Mouse (Mus musculus): ENCODE measurements around the gene Cpm.

The Cpm gene

DNA sequence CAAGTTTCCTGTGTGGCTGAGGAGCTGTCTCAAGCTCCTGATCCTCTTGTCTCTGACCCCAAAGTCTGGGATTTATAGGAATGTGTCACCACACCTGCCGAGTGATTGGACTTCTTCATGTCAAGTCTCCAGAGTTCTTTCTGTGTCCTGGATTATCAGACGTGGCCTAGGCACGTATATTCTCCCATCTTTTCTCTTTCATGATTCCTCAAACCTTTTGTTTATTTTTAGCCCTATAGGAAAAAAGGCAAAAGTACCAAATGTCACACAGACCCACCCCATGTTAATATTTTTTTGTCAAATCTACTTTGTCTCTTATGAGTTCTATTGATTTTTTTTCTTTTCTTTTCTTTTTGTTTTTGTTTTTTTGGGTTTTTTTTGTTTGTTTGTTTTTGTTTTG is 19.3 kb downstream of the Cpm start:
- no peak for DNase-seq (ENCODE audit: low read depth, low spot score)
- Histone ChIP-seq H3K27me3 (ENCODE audit: control insufficient read depth, insufficient read depth, low read length, poor library complexity, severe bottlenecking) (no peaks in the 10 kb centered on the region), H3K36me3 (ENCODE audit: control insufficient read depth, insufficient read depth, low read length, poor library complexity, severe bottlenecking) (peaks cover 2% of the 10 kb centered on the region; the same call in 1 of the 2 replicates)

DNA sequence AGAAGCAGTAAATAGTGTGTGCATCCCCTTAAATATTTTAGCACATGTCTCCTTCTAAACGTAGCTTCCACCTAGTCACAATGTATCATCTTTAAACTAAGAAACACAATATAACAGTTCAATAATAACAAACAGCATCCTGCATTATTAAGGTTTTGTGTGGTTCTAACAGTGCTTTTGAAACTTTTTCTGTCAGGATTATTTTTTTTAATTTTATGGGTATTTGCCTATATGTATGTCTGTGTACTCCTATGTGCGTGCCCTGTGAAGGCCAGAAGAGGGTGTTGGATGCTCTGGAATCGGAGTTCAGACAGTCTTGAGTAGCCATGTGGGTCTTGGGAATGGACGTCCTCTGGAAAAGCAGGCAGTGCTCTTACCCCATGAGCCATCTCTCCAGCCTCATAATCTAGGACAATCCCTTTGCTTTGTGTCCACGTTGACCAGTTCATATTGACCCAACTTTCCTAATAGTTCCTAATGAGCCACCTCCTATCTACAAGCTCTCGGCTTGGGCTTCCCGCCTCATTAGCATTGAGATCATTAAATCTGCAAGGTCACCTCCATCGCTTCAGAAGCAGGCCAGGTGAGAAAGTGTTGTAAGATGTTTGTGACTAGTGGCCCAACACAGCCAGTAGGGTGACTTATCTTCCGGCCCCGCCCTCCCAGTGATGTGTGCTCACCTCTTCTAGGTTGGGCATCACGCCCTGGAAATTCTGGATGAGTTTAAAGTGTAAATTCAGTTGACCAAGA is 20.2 kb downstream of the Cpm start:
- Histone ChIP-seq H3K27me3 (ENCODE audit: control insufficient read depth, insufficient read depth, low read length, poor library complexity, severe bottlenecking) (no peaks in the 10 kb centered on the region), H3K36me3 (ENCODE audit: control insufficient read depth, insufficient read depth, low read length, poor library complexity, severe bottlenecking) (peaks cover 2% of the 10 kb centered on the region; the same call in 1 of the 2 replicates)
- DNase-seq (ENCODE audit: low read depth, low spot score) = no peak

DNA sequence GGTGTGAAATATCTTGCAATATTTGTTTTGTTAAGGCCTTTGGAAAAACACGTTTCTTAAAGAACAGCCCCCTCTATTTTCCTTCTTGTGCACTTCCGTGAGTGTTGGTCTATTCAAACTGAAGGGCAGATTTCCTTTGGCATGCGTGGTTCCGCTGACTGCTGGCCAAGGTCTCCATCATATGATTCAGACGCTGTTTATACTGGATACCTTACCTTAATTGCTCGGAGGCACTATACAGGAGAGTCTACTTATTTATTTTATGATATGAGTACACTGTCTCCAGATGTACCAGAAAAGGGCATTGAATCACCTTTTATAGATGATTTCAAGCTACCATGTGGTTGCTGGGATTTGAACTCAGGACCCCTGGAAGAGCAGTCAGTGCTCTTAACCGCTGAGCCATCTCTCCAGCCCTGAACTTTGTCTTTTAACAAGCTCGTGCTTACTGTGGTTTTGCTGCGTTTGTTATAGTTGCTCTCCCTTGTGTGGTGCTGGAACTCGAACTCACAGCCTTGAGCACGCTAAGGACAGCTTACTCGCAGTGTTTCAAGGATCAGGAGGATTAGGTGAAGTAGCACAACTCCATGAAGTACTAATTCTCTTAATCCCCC is 20.8 kb downstream of the Cpm start:
- DNase-seq (ENCODE audit: low read depth, low spot score) = no peak
- peaks cover 2% of the 10 kb centered on the region; the same call in 1 of the 2 replicates for H3K36me3 ChIP-seq (ENCODE audit: control insufficient read depth, insufficient read depth, low read length, poor library complexity, severe bottlenecking)
- no peaks in the 10 kb centered on the region for H3K27me3 ChIP-seq (ENCODE audit: control insufficient read depth, insufficient read depth, low read length, poor library complexity, severe bottlenecking)

DNA sequence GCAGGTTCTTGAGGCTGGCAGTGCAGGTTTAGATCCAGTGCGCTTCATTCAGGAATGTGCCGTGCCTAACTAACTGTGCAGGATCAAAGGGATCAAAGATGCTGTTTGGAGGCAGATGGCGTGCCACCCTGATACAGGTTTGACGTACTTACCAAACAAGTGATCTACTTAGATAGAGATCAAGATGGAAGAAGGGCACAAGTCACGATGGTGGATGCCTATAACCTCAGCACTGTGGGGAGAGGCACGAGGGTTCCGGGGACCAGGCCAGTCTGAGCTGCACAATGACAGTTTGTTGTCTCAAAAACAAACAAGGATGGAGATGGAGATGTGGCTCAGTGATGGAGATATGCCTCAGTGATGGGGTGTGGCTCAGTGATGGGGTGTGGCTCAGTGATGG is 21.4 kb downstream of the Cpm start:
- no peaks in the 10 kb centered on the region for H3K27me3 ChIP-seq (ENCODE audit: control insufficient read depth, insufficient read depth, low read length, poor library complexity, severe bottlenecking)
- no peak for DNase-seq (ENCODE audit: low read depth, low spot score)
- H3K36me3 ChIP-seq (ENCODE audit: control insufficient read depth, insufficient read depth, low read length, poor library complexity, severe bottlenecking) = peaks cover 2% of the 10 kb centered on the region; the same call in 1 of the 2 replicates

DNA sequence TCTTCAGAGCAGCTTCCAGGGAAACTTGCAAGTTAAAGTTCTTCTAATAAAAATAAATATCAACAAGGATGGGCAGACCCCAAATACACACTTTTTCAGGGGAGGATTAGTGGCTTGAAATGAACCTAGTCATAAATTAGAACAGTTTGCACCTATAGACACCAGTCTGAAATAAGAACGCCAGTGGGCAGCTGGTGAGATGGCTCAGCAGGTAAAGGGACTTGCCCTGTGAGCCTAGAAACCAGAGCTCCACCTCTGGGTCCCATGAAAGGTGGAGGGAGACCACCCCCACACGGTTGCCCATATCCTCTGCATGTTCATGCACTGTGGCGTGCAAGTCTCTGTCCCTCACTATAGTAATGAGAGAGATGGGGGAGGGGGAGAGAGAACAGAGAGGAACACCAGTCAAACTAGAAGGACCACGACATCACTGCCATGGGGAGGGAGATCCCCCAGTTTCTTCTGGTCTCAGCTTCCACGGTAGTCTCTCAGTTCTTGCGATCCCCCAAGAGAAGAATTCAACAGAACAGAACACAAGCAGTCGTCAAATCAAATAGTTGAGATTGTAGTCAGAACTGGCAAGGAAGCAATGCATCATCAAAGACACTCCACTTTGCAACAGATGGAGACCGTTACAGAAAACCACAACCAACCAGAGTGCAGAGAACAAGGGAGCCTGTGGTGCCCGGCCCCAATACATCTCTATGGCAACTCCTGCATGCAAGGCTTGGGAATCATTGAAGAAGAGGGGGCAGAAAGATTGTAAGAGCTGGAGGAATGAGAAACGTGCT is 22.5 kb downstream of the Cpm start:
- Histone ChIP-seq H3K27me3 (ENCODE audit: control insufficient read depth, insufficient read depth, low read length, poor library complexity, severe bottlenecking) (no peaks in the 10 kb centered on the region), H3K36me3 (ENCODE audit: control insufficient read depth, insufficient read depth, low read length, poor library complexity, severe bottlenecking) (no peaks in the 10 kb centered on the region)
- peak; percentile 57 for DNase-seq (ENCODE audit: low read depth, low spot score)

DNA sequence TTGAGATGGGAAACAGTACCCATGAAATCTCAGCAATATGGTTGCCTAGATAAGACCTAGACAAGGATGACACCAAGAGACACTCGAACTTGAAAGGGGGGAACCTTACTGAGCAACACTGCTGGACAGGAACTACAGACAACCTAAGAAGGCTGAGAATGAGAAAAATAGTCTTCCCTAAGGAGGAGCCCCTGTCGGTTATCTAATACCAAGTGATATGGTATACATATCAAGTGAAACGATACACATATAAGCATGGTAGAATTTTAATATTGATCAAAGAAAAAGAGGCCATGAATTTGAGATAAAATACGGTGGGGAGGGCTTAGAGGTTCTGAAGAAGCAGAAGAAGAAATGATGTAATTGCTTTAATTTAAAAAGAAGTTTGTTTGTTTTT is 23.1 kb downstream of the Cpm start:
- DNase-seq (ENCODE audit: low read depth, low spot score) = no peak
- Histone ChIP-seq H3K36me3 (ENCODE audit: control insufficient read depth, insufficient read depth, low read length, poor library complexity, severe bottlenecking) (no peaks in the 10 kb centered on the region), H3K27me3 (ENCODE audit: control insufficient read depth, insufficient read depth, low read length, poor library complexity, severe bottlenecking) (no peaks in the 10 kb centered on the region)

DNA sequence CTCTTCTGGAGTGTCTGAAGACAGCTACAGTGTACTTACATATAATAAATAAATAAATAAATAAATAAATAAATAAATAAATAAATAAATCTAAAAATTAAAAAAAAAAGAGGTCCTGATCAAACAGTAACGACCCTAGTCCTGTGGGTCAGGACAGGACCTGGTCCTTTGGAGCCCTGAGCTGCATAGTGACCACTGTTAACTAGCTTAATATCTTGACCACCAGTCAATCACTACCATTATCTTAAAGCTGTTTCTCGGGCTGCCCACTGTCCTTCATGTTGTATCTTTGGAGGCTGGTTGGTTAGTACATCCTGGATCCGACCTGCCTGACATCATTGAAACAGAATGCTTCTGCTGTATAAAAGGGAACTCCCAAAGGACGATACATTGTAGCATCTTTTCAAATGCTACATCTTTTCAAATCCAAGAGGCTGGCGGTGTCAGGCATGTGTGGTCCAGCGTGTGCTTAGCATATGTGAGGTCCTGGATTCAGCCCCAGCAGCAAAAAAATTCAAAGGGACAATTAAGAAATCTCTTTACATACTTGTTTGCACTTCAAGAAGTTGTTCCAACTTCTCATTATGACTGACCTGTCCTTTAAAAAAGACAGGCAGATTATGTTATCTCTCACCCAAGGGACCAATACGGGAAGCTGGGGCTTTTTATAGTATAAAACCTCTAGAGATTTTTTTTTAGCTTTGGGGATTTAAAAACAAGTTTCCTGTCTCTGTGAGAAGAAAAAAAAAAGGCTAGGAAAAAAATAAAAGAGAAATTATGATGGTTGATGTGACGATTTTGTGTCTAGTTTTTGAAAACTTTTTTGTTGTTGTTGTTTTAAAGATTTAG is 23.9 kb downstream of the Cpm start:
- DNase-seq (ENCODE audit: low read depth, low spot score) = peak; percentile 30
- no peaks in the 10 kb centered on the region for H3K27me3 ChIP-seq (ENCODE audit: control insufficient read depth, insufficient read depth, low read length, poor library complexity, severe bottlenecking)

DNA sequence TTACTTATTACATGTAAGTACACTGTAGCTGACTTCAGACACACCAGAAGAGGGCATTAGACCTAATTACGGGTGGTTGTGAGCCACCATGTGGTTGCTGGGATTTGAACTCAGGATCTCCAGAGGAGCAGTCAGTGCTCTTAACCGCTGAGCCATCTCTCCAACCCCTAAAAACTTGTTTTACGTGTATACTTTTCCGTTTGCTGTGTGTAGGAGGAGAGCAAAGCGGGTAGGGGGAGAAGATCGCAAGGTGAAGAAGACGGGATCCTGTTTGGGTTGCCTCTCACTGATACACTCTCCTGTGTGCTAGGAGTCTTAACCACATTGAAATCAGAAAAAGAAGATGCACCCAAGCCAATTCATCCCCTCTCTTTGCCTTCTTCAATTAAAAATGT is 24.5 kb downstream of the Cpm start:
- no peak for DNase-seq (ENCODE audit: low read depth, low spot score)
- Histone ChIP-seq H3K36me3 (ENCODE audit: control insufficient read depth, insufficient read depth, low read length, poor library complexity, severe bottlenecking) (no peaks in the 10 kb centered on the region), H3K27me3 (ENCODE audit: control insufficient read depth, insufficient read depth, low read length, poor library complexity, severe bottlenecking) (no peaks in the 10 kb centered on the region)

More for the DNA sequence above, 23.9 kb downstream of the Cpm start:
- H3K36me3 ChIP-seq (ENCODE audit: control insufficient read depth, insufficient read depth, low read length, poor library complexity, severe bottlenecking) = no peaks in the 10 kb centered on the region

DNA sequence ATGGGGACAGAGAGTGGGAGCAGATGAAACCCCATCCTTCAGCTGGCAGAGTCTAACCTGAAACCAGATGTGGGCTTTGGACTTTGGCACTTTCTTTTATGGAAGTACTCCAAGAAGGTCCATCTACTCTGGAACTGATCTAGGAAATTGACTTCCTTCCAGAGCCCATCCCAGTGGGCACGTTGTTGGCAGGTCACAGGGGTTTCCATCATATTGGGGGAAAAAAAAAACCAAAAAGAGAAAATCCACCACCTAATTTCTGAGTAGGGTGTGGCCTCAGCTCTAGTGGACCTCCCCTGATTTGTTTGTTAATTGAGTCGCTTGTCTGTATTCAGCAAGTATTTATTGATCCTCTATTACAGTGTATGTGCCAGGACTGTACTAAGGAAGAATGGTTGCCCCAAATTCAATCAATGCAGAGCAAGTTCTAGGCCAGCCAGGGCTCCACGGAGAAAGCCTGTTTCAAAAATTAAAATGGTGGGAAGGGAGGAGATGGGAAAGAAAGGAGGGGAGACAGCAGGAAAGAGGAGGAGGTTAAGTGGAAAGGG is 25.4 kb downstream of the Cpm start:
- DNase-seq (ENCODE audit: low read depth, low spot score) = no peak
- Histone ChIP-seq H3K36me3 (ENCODE audit: control insufficient read depth, insufficient read depth, low read length, poor library complexity, severe bottlenecking) (no peaks in the 10 kb centered on the region), H3K27me3 (ENCODE audit: control insufficient read depth, insufficient read depth, low read length, poor library complexity, severe bottlenecking) (no peaks in the 10 kb centered on the region)

DNA sequence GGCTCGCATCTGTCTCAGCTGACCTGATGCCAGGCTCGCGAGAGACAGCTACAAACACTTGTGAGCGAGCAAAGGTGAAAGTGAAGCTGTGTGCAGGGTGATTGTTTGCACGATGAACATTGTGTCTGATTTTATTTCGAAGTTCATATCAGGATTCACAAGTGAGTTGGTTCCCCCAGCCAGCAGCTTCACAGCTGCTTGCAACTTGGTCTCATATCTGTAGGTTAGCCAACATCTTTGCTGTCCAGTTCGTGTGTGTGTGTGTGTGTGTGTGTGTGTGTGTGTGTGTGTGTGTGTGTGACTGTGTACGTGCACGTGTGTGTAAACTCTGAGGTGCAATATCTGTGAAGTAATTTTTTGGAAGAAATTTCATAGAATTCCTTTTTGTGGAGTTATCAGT is 26.2 kb downstream of the Cpm start:
- DNase-seq (ENCODE audit: low read depth, low spot score) = no peak
- no peaks in the 10 kb centered on the region for H3K36me3 ChIP-seq (ENCODE audit: control insufficient read depth, insufficient read depth, low read length, poor library complexity, severe bottlenecking)

DNA sequence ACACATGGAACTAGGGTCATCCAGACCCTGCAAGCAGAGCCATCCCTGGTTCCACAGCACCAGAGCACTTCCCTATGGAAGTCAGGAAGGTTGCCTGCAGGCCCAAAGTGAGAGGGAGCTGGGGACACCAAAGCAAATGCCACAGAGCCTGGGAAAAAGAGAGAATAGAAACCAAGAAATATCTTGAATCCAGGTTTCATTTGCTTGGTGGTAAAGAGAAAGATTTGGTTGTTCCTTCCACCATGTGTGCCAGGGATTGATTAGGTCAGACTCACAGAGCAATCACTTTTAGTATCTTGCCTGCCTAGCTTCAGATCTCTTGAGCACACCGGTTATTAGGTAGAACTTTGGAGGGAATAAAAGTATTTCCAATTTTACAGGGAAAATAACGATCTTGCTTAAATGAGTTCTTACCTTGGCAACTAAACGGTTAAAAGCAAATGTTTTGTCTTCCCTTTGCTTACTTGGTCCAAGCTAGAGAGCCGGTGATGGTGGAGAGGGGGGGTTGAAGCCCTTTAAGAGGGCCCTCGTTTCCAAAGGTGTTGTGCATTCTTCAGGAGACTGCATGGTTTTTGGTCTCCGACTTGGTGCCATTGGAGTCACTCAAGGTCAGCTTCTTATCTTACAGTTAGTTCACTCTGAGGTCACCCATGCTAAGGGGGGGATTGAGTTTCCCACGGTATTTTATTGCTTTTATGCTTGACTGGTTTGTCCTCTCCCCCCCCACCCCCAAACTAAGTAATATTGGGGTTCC is 26.8 kb downstream of the Cpm start:
- Histone ChIP-seq H3K27me3 (ENCODE audit: control insufficient read depth, insufficient read depth, low read length, poor library complexity, severe bottlenecking) (no peaks in the 10 kb centered on the region), H3K36me3 (ENCODE audit: control insufficient read depth, insufficient read depth, low read length, poor library complexity, severe bottlenecking) (no peaks in the 10 kb centered on the region)
- DNase-seq (ENCODE audit: low read depth, low spot score) = no peak

More for the DNA sequence above, 26.2 kb downstream of the Cpm start:
- H3K27me3 ChIP-seq (ENCODE audit: control insufficient read depth, insufficient read depth, low read length, poor library complexity, severe bottlenecking) = no peaks in the 10 kb centered on the region

DNA sequence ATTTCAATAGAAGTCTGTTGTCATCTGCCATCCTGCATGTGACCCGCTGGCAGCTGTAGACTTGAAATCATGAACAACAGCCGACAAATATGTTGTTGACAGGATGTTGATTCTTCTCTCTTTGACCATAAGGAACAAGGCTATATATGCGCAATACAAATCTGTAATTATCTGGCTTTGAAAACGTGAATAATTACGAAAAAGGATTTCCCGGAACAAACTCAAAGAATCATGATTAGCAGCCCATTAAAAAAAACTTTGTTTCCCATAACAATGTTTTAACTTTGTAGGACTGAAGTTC is 27.3 kb downstream of the Cpm start:
- no peaks in the 10 kb centered on the region for H3K36me3 ChIP-seq (ENCODE audit: control insufficient read depth, insufficient read depth, low read length, poor library complexity, severe bottlenecking)
- DNase-seq (ENCODE audit: low read depth, low spot score) = no peak
- H3K27me3 ChIP-seq (ENCODE audit: control insufficient read depth, insufficient read depth, low read length, poor library complexity, severe bottlenecking) = no peaks in the 10 kb centered on the region

DNA sequence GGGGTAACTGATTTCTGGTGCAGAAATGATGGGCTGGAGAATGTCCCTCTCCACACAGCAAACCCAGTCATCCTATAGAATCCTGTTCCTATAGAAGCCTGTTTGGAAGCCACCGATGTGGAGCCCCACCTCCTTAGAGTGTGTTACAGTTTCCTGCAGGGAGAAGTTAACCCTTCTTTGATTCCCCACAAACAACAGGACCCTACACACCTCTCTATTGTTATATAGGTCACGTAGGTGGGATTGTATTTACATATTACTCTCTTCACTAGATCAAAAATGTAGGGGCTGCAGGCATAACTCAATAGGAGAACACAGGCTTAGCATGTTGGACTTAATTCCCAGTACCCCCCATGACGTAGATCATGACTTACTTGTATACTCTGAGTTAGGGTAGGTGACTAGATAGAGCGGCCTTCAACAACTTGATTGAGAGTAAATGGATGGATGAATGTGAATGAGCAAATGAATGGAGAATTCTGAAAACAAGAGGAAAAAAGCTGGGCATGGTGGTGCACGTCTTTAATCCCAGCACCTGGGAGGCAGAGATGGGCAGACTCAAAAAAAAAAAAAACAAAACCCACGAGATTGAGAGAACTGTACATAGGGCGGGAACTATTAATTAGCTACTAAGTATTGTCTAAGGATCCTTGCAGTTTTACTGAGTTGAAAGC is 27.8 kb downstream of the Cpm start:
- no peaks in the 10 kb centered on the region for H3K36me3 ChIP-seq (ENCODE audit: control insufficient read depth, insufficient read depth, low read length, poor library complexity, severe bottlenecking)
- DNase-seq (ENCODE audit: low read depth, low spot score) = no peak
- H3K27me3 ChIP-seq (ENCODE audit: control insufficient read depth, insufficient read depth, low read length, poor library complexity, severe bottlenecking) = no peaks in the 10 kb centered on the region

Data from splenic B cell, adult 2 months (primary cell).